Mouse (Mus musculus): ENCODE data around the gene Gsk3b.
A peak's percentile ranks its signal among the peaks of the same experiment; 100 is the strongest.
"Not testable (repeated sequence)": the region's sequence is repeated elsewhere in the genome, so short reads cannot be mapped to it uniquely, and the experiment has no call there.

Gsk3b gene

GRCm38 (mm10) chr16:38099325-38099724, 10.5 kb downstream of the Gsk3b start:
- no peak for DNase-seq (ENCODE audit: extremely low spot score, low read depth, low spot score)

GRCm38 (mm10) chr16:38100569-38100968, 11.8 kb downstream of the Gsk3b start:
- no peak for DNase-seq (ENCODE audit: extremely low spot score, low read depth, low spot score)

- DNase-seq (ENCODE audit: extremely low spot score, low read depth, low spot score) = no peak
Observed at GRCm38 (mm10) chr16:38105453-38105852, 16.7 kb downstream of the Gsk3b start.

- no peak for DNase-seq (ENCODE audit: extremely low spot score, low read depth, low spot score)
Observed at GRCm38 (mm10) chr16:38106542-38106941, 17.7 kb downstream of the Gsk3b start.

- no peak for DNase-seq (ENCODE audit: extremely low spot score, low read depth, low spot score)
Observed at GRCm38 (mm10) chr16:38110001-38110400, 21.2 kb downstream of the Gsk3b start.

GRCm38 (mm10) chr16:38110575-38110974, 21.8 kb downstream of the Gsk3b start:
- no peak for DNase-seq (ENCODE audit: extremely low spot score, low read depth, low spot score)

GRCm38 (mm10) chr16:38114074-38114473, 25.3 kb downstream of the Gsk3b start:
- DNase-seq (ENCODE audit: extremely low spot score, low read depth, low spot score) = no peak

- not testable (repeated sequence) for DNase-seq (ENCODE audit: extremely low spot score, low read depth, low spot score)
Observed at GRCm38 (mm10) chr16:38117909-38118308, 29.1 kb downstream of the Gsk3b start.

GRCm38 (mm10) chr16:38118723-38119122, 29.9 kb downstream of the Gsk3b start:
- DNase-seq (ENCODE audit: extremely low spot score, low read depth, low spot score) = no peak

- no peak for DNase-seq (ENCODE audit: extremely low spot score, low read depth, low spot score)
Observed at GRCm38 (mm10) chr16:38119286-38119685, 30.5 kb downstream of the Gsk3b start.

GRCm38 (mm10) chr16:38129171-38129570, 40.4 kb downstream of the Gsk3b start:
- no peak for DNase-seq (ENCODE audit: extremely low spot score, low read depth, low spot score)

GRCm38 (mm10) chr16:38131041-38131440, 42.2 kb downstream of the Gsk3b start:
- no peak for DNase-seq (ENCODE audit: extremely low spot score, low read depth, low spot score)

GRCm38 (mm10) chr16:38131756-38132155, 43.0 kb downstream of the Gsk3b start:
- DNase-seq (ENCODE audit: extremely low spot score, low read depth, low spot score) = no peak

- no peak for DNase-seq (ENCODE audit: extremely low spot score, low read depth, low spot score)
Observed at GRCm38 (mm10) chr16:38132210-38132609, 43.4 kb downstream of the Gsk3b start.

GRCm38 (mm10) chr16:38137296-38137695, 48.5 kb downstream of the Gsk3b start:
- peak; percentile 12 for DNase-seq (ENCODE audit: extremely low spot score, low read depth, low spot score)

- DNase-seq (ENCODE audit: extremely low spot score, low read depth, low spot score) = no peak
Observed at GRCm38 (mm10) chr16:38144898-38145297, 56.1 kb downstream of the Gsk3b start.

GRCm38 (mm10) chr16:38150555-38150954, 61.8 kb downstream of the Gsk3b start:
- DNase-seq (ENCODE audit: extremely low spot score, low read depth, low spot score) = no peak

- DNase-seq (ENCODE audit: extremely low spot score, low read depth, low spot score) = no peak
Observed at GRCm38 (mm10) chr16:38157854-38158622, 69.2 kb downstream of the Gsk3b start.

GRCm38 (mm10) chr16:38162019-38162418, 73.2 kb downstream of the Gsk3b start:
- DNase-seq (ENCODE audit: extremely low spot score, low read depth, low spot score) = no peak

- no peak for DNase-seq (ENCODE audit: extremely low spot score, low read depth, low spot score)
Observed at GRCm38 (mm10) chr16:38164811-38165591, 76.2 kb downstream of the Gsk3b start.

GRCm38 (mm10) chr16:38168971-38169370, 80.2 kb downstream of the Gsk3b start:
- no peak for DNase-seq (ENCODE audit: extremely low spot score, low read depth, low spot score)

GRCm38 (mm10) chr16:38179150-38179549, 90.3 kb downstream of the Gsk3b start:
- DNase-seq (ENCODE audit: extremely low spot score, low read depth, low spot score) = no peak

All from hindlimb bud, embryonic 11.5 days (tissue).